Mouse (Mus musculus) lung, postnatal 36 days (tissue): Measurements from ENCODE around the gene Atp6v1g2.
A peak's percentile ranks its signal among the peaks of the same experiment; 100 is the strongest.
"Not testable (repeated sequence)": the region's sequence is repeated elsewhere in the genome, so short reads cannot be mapped to it uniquely, and the experiment has no call there.

Experiments
- DNase-seq: peaks from one replicate; pipeline ENCODE4 v3.0.0; 2022; ENCODE audit warnings: mixed read lengths

Atp6v1g2 gene

GRCm38 (mm10) chr17:35204494-35205379, 28.7 kb upstream of the Atp6v1g2 start, which contains the start of gene Lta:
TSS of gene Lta (minus strand) at chr17:35205351.
- DNase-seq = peak; percentile 45

GRCm38 (mm10) chr17:35205380-35205769, 28.1 kb upstream of the Atp6v1g2 start:
- no peak for DNase-seq

GRCm38 (mm10) chr17:35209785-35210535, 23.5 kb upstream of the Atp6v1g2 start:
- DNase-seq = peak; percentile 48

GRCm38 (mm10) chr17:35210593-35210992, 22.9 kb upstream of the Atp6v1g2 start:
- DNase-seq = no peak

- DNase-seq = no peak
Measured at GRCm38 (mm10) chr17:35213071-35213470, 20.4 kb upstream of the Atp6v1g2 start.

GRCm38 (mm10) chr17:35218516-35219193, 14.8 kb upstream of the Atp6v1g2 start:
- peak; percentile 67 for DNase-seq

- peak; percentile 59 for DNase-seq
Measured at GRCm38 (mm10) chr17:35219601-35220041, 13.8 kb upstream of the Atp6v1g2 start.

- DNase-seq = peak; percentile 52
Measured at GRCm38 (mm10) chr17:35220156-35220952, 13.1 kb upstream of the Atp6v1g2 start, which contains the start of gene Gm16181. TSS of gene Gm16181 (plus strand) at chr17:35220834.

- peak; percentile 63 for DNase-seq
Measured at GRCm38 (mm10) chr17:35222299-35222698, 11.2 kb upstream of the Atp6v1g2 start.

GRCm38 (mm10) chr17:35224641-35225040, 8.8 kb upstream of the Atp6v1g2 start:
- DNase-seq = no peak

GRCm38 (mm10) chr17:35225456-35225855, 8.0 kb upstream of the Atp6v1g2 start:
- DNase-seq = no peak

GRCm38 (mm10) chr17:35226561-35227046, 6.9 kb upstream of the Atp6v1g2 start:
- DNase-seq = no peak

- DNase-seq = no peak
Measured at GRCm38 (mm10) chr17:35231022-35231421, 2.4 kb upstream of the Atp6v1g2 start.

GRCm38 (mm10) chr17:35232043-35232442, 1.4 kb upstream of the Atp6v1g2 start:
- DNase-seq = peak; percentile 92

GRCm38 (mm10) chr17:35232659-35233058, 801 bp upstream of the Atp6v1g2 start:
- no peak for DNase-seq

GRCm38 (mm10) chr17:35234090-35234489, 630 bp downstream of the Atp6v1g2 start:
- not testable (repeated sequence) for DNase-seq

- DNase-seq = no peak
Measured at GRCm38 (mm10) chr17:35234903-35235302, 1.4 kb downstream of the Atp6v1g2 start.

- peak; percentile 96 for DNase-seq
Measured at GRCm38 (mm10) chr17:35235614-35236389, 2.3 kb downstream of the Atp6v1g2 start, which contains the start of gene Nfkbil1. TSS of gene Nfkbil1 (minus strand) at chr17:35235792.

GRCm38 (mm10) chr17:35236390-35236746, 2.9 kb downstream of the Atp6v1g2 start:
- peak; percentile 98 for DNase-seq

- DNase-seq = no peak
Measured at GRCm38 (mm10) chr17:35236996-35237395, 3.5 kb downstream of the Atp6v1g2 start.

- DNase-seq = no peak
Measured at GRCm38 (mm10) chr17:35237504-35237903, 4.0 kb downstream of the Atp6v1g2 start.
